Mouse (Mus musculus): ENCODE results near the gene Klf6.

Klf6 gene

GRCm38 (mm10) chr13:5863408-5863891 lies 2.2 kb downstream of the Klf6 start:
- no peak for DNase-seq (ENCODE audit: low spot score)

GRCm38 (mm10) chr13:5864265-5865097 lies 3.2 kb downstream of the Klf6 start:
- no peak for DNase-seq (ENCODE audit: low spot score)

GRCm38 (mm10) chr13:5865098-5865415 lies 3.8 kb downstream of the Klf6 start:
- no peak for DNase-seq (ENCODE audit: low spot score)

GRCm38 (mm10) chr13:5866091-5866490 lies 4.8 kb downstream of the Klf6 start:
- DNase-seq (ENCODE audit: low spot score): no peak

GRCm38 (mm10) chr13:5866532-5866931 lies 5.2 kb downstream of the Klf6 start:
- no peak for DNase-seq (ENCODE audit: low spot score)

GRCm38 (mm10) chr13:5868376-5868775 lies 7.1 kb downstream of the Klf6 start:
- DNase-seq (ENCODE audit: low spot score): no peak

- no peak for DNase-seq (ENCODE audit: low spot score)
Measured at GRCm38 (mm10) chr13:5869433-5869832, 8.2 kb downstream of the Klf6 start.

GRCm38 (mm10) chr13:5869842-5870241 lies 8.6 kb downstream of the Klf6 start:
- DNase-seq (ENCODE audit: low spot score): no peak

- no peak for DNase-seq (ENCODE audit: low spot score)
Measured at GRCm38 (mm10) chr13:5870382-5871272, 9.3 kb downstream of the Klf6 start.

- no peak for DNase-seq (ENCODE audit: low spot score)
Measured at GRCm38 (mm10) chr13:5871414-5871813, 10.1 kb downstream of the Klf6 start.

GRCm38 (mm10) chr13:5873681-5874080 lies 12.4 kb downstream of the Klf6 start:
- DNase-seq (ENCODE audit: low spot score): no peak

GRCm38 (mm10) chr13:5875478-5875877 lies 14.2 kb downstream of the Klf6 start:
- no peak for DNase-seq (ENCODE audit: low spot score)

- no peak for DNase-seq (ENCODE audit: low spot score)
Measured at GRCm38 (mm10) chr13:5878748-5879147, 17.5 kb downstream of the Klf6 start.

- no peak for DNase-seq (ENCODE audit: low spot score)
Measured at GRCm38 (mm10) chr13:5886810-5887209, 25.5 kb downstream of the Klf6 start.

GRCm38 (mm10) chr13:5888164-5888563 lies 26.9 kb downstream of the Klf6 start:
- DNase-seq (ENCODE audit: low spot score): no peak

- DNase-seq (ENCODE audit: low spot score): no peak
Measured at GRCm38 (mm10) chr13:5888731-5889130, 27.4 kb downstream of the Klf6 start.

GRCm38 (mm10) chr13:5890035-5890434 lies 28.8 kb downstream of the Klf6 start:
- DNase-seq (ENCODE audit: low spot score): no peak

- no peak for DNase-seq (ENCODE audit: low spot score)
Measured at GRCm38 (mm10) chr13:5892684-5893447, 31.6 kb downstream of the Klf6 start.

- no peak for DNase-seq (ENCODE audit: low spot score)
Measured at GRCm38 (mm10) chr13:5894910-5895309, 33.6 kb downstream of the Klf6 start.

GRCm38 (mm10) chr13:5895851-5896250 lies 34.6 kb downstream of the Klf6 start:
- no peak for DNase-seq (ENCODE audit: low spot score)

- no peak for DNase-seq (ENCODE audit: low spot score)
Measured at GRCm38 (mm10) chr13:5897176-5897959, 36.1 kb downstream of the Klf6 start.
